Comparison of ENCODE assay signal across 8 mouse cellular contexts in genomic region chr11:97185704-97186614, GRCm38 (mm10). TPM values are rescaled to one million over a fixed set of nuclear protein-coding genes. Genes with fewer than 3 reads are reported as not detected.
DNase-seq lines count a peak whose midpoint lies in the region; ATAC-seq and TF ChIP-seq lines count a peak whose summit lies in the region.

No protein-coding gene starts in this region.

- H3K4me1 ChIP-seq in forebrain, postnatal 0 days (ENCODE audit: insufficient read depth), result no peaks in the 10 kb centered on the region
- peaks cover 69% of the 10 kb centered on the region for H3K4me1 ChIP-seq in liver, embryonic 15.5 days (replicated peaks)

- H3K4me2 ChIP-seq in forebrain, postnatal 0 days (ENCODE audit: low read depth), result peak overlapping the region; percentile 66
- peak overlapping the region; percentile 88 for H3K4me2 ChIP-seq in liver, embryonic 15.5 days

- intact Hi-C loops in gastrocnemius, adult 2 months (cut with DNase I), result loop anchor here (5.0 kb wide), 1 partner anchor 126 kb away; no protein-coding TSS in a partner anchor

- ATAC-seq in forebrain, postnatal 0 days, result no peak
- no peak for ATAC-seq in liver, embryonic 15.5 days (ENCODE audit: insufficient read depth)

- peaks cover 58% of the 10 kb centered on the region for H3K36me3 ChIP-seq in C2C12 (ENCODE audit: control insufficient read depth, insufficient read depth)
- H3K36me3 ChIP-seq in forebrain, postnatal 0 days (ENCODE audit: insufficient read depth), result peaks cover 38% of the 10 kb centered on the region
- H3K36me3 ChIP-seq in liver, embryonic 15.5 days (replicated peaks), result peaks cover 53% of the 10 kb centered on the region

- peaks cover 71% of the 10 kb centered on the region for H3K79me3 ChIP-seq in C2C12 (ENCODE audit: low read depth)

- WGBS in forebrain, postnatal 0 days, result 58% methylated on average over 5 of the region's 5 CpGs
- WGBS in liver, embryonic 15.5 days (ENCODE audit: insufficient replicate concordance), result 30% methylated on average over 5 of the region's 5 CpGs

- DNase-seq in gastrocnemius, adult 2 months, result no peak
- DNase-seq in gastrocnemius, postnatal 25 days, result no peak
- no peak for DNase-seq in forebrain, postnatal 0 days
- no peak for DNase-seq in ovary, postnatal 14 days (ENCODE audit: low spot score)
- no peak for DNase-seq in cerebellum, adult 18-20 months
- DNase-seq in layer of hippocampus, postnatal 14 days (ENCODE audit: low spot score in 2 of 2), result no peak

- H3K27ac ChIP-seq in gastrocnemius, adult 2 months, result peak overlapping the region; percentile 98
- H3K27ac ChIP-seq in forebrain, postnatal 0 days (ENCODE audit: low read depth, low read length), result no peak overlapping the region
- H3K27ac ChIP-seq in liver, embryonic 15.5 days (replicated peaks), result peak overlapping the region; percentile 25

- peak overlapping the region; percentile 32 for H3ac ChIP-seq in C2C12 (ENCODE audit: control insufficient read depth, insufficient read length, low read depth)

- no peaks in the 10 kb centered on the region for H3K9me3 ChIP-seq in forebrain, postnatal 0 days (ENCODE audit: low read length)
- no peaks in the 10 kb centered on the region for H3K9me3 ChIP-seq in liver, embryonic 15.5 days (replicated peaks)

- H3K9ac ChIP-seq in forebrain, postnatal 0 days, result no peak overlapping the region
- H3K9ac ChIP-seq in liver, embryonic 15.5 days, result peak overlapping the region; percentile 69

- H3K27me3 ChIP-seq in C2C12 (ENCODE audit: control insufficient read depth, insufficient read depth, insufficient read length), result no peaks in the 10 kb centered on the region
- no peaks in the 10 kb centered on the region for H3K27me3 ChIP-seq in forebrain, postnatal 0 days (ENCODE audit: insufficient read depth, low read length)
- no peaks in the 10 kb centered on the region for H3K27me3 ChIP-seq in liver, embryonic 15.5 days

- no peak for TF ChIP-seq CTCF in gastrocnemius, adult 2 months (IDR thresholded peaks at IDR 0.05)
- no peak for TF ChIP-seq CTCF in C2C12 (IDR thresholded peaks at IDR 0.05; ENCODE audit: control insufficient read depth, insufficient read depth, insufficient read length)
- TF ChIP-seq CTCF in forebrain, postnatal 0 days (IDR thresholded peaks at IDR 0.05; ENCODE audit: low read depth), result no peak

- H3K79me2 ChIP-seq in C2C12 (ENCODE audit: control insufficient read depth, insufficient read depth), result peaks cover 85% of the 10 kb centered on the region

- peak overlapping the region; percentile 97 for H3K4me3 ChIP-seq in gastrocnemius, adult 2 months
- peak overlapping the region; percentile 85 for H3K4me3 ChIP-seq in C2C12 (ENCODE audit: insufficient read depth, poor library complexity, severe bottlenecking)
- H3K4me3 ChIP-seq in forebrain, postnatal 0 days (ENCODE audit: low read depth, low read length), result peak overlapping the region; percentile 86; the same call in 1 of the 2 replicates
- H3K4me3 ChIP-seq in liver, embryonic 15.5 days (replicated peaks), result peak overlapping the region; percentile 92

TF ChIP-seq in C2C12, 6 proteins besides CTCF, POLR2A, EP300 and RAD21:
- TF ChIP-seq USF1 (IDR thresholded peaks at IDR 0.05; ENCODE audit: low read depth) (no peak), MYOG (IDR thresholded peaks at IDR 0.05; ENCODE audit: control insufficient read depth, extremely low read depth, insufficient read length) (no peak), MYOD1 (IDR thresholded peaks at IDR 0.05; ENCODE audit: control insufficient read depth, insufficient read length, low read depth) (no peak), MAX (IDR thresholded peaks at IDR 0.05) (no peak), FOSL1 (IDR thresholded peaks at IDR 0.05; ENCODE audit: insufficient read depth, low read length, poor library complexity, severe bottlenecking) (no peak), CEBPB (IDR thresholded peaks at IDR 0.05; ENCODE audit: low read depth) (no peak)

RNA-seq across cellular contexts. Expression of gene Kpnb1, which starts 1.7 kb away (rescaled TPM):
- total RNA-seq in gastrocnemius, adult 2 months (2021), result 10 to 100 TPM; 49.2 to 58.9 TPM
- 10 to 100 TPM; 48.9 to 53.5 TPM for total RNA-seq in gastrocnemius, postnatal 25 days (2021)
- polyA plus RNA-seq in C2C12 (2012; fragmentation: generic; extraction: Trizol), result 180 TPM
- 112 and 124 TPM in 2 replicates for total RNA-seq in forebrain, postnatal 0 days (2014; rRNA removed)
- 19.2 and 24.6 TPM in 2 replicates for polyA plus RNA-seq in forebrain, postnatal 0 days (2015; fragmentation: Nextera tagmentation; extraction: Ambion mirVana)
- 18.4 and 18.6 TPM in 2 replicates for polyA plus RNA-seq in liver, embryonic 15.5 days (2015; fragmentation: Nextera tagmentation; extraction: Ambion mirVana)
- total RNA-seq in layer of hippocampus, postnatal 14 days (2021), result 100 to 1,000 TPM; 129 to 132 TPM

RNA-seq across cellular contexts. Expression of gene Tbkbp1, which starts 34.7 kb away (rescaled TPM):
- 1 to 10 TPM; 4.0 to 6.1 TPM for total RNA-seq in gastrocnemius, adult 2 months (2021)
- total RNA-seq in gastrocnemius, postnatal 25 days (2021), result 1 to 10 TPM; 4.6 to 4.9 TPM
- 0.46 TPM for polyA plus RNA-seq in C2C12 (2012; fragmentation: generic; extraction: Trizol)
- 35.8 and 36.4 TPM in 2 replicates for total RNA-seq in forebrain, postnatal 0 days (2014; rRNA removed)
- polyA plus RNA-seq in forebrain, postnatal 0 days (2015; fragmentation: Nextera tagmentation; extraction: Ambion mirVana), result 9.2 and 9.9 TPM in 2 replicates
- polyA plus RNA-seq in liver, embryonic 15.5 days (2015; fragmentation: Nextera tagmentation; extraction: Ambion mirVana), result 1.9 and 2.1 TPM in 2 replicates
- total RNA-seq in layer of hippocampus, postnatal 14 days (2021), result 10 to 100 TPM; 60.9 to 68.4 TPM
